Mouse (Mus musculus): ENCODE results near the gene Taf4. TPM values are rescaled to one million over a fixed set of nuclear protein-coding genes. Genes with fewer than 3 reads are reported as not detected.

The Taf4 gene
- polyA plus RNA-seq, 1 experiment from 2014 or later: 5.0 TPM

DNA sequence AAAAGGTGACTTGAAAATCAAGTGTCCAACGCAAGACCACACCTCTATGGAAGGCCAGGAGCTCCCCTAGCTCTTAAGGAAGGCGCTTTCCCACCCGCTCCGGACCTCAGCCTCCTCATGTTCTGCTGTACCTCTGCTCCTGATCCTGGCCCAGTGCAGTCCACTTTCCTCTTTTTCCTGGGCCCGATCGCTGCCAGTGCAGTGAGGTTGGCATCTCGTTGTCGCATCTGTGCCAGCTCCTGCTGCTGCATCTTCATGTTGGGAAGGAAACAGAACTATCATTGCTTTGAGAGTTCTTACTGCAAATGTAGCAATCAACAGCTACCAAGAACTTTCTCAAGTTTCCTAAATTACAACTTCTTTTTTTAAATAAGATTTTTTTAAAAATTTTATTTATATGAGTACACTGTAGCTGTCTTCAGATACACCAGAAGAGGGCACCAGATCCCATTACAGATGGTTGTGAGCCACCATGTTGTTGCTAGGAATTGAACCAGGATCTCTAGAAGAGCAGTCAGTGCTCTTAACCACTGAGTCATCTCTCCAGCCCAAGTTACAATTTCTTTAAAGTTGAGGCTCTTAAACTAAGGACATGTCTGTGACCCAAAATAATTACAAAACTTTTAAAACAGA lies 55.3 kb downstream of the Taf4 start:
- 97% methylated on average over 8 of the region's 8 CpGs for WGBS
- Histone ChIP-seq H3K9ac (replicated peaks) (no peak overlapping the region), H3K4me3 (no peak overlapping the region), H3K4me1 (peaks cover 4% of the 10 kb centered on the region), H3K27me3 (no peaks in the 10 kb centered on the region), H3K4me2 (replicated peaks) (no peak overlapping the region), H3K27ac (replicated peaks) (no peak overlapping the region), H3K9me3 (no peaks in the 10 kb centered on the region), H3K36me3 (peaks cover 98% of the 10 kb centered on the region)
- no peak for ATAC-seq (ENCODE audit: low FRiP score, low read depth)

DNA sequence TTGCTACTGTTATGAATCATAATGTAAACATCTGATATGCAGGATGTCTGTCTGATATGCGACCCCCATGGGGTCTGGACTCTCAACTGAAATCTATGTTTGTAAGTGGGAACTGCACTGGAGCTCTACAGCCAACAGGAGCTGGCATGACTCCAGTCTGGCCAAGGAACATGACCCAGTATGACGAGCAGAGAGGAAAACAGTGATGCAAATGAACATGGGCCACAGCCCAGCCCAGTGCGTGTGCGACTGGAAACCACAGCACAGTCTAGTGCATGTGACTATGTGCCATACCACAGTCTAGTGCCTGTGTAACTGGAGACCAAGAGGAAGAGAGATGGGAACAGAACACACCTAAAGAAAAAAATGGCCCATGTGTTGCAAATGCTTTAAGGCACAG lies 56.4 kb downstream of the Taf4 start:
- no peaks in the 10 kb centered on the region for H3K9me3 ChIP-seq
- no peak overlapping the region for H3K27ac ChIP-seq (replicated peaks)
- no peak overlapping the region for H3K9ac ChIP-seq (replicated peaks)
- H3K36me3 ChIP-seq: peaks cover 94% of the 10 kb centered on the region
- H3K4me3 ChIP-seq: no peak overlapping the region
- no peaks in the 10 kb centered on the region for H3K27me3 ChIP-seq
- WGBS: 93% methylated on average over 4 of the region's 4 CpGs
- H3K4me2 ChIP-seq (replicated peaks): no peak overlapping the region
- ATAC-seq (ENCODE audit: low FRiP score, low read depth): no peak
- H3K4me1 ChIP-seq: peaks cover 4% of the 10 kb centered on the region

DNA sequence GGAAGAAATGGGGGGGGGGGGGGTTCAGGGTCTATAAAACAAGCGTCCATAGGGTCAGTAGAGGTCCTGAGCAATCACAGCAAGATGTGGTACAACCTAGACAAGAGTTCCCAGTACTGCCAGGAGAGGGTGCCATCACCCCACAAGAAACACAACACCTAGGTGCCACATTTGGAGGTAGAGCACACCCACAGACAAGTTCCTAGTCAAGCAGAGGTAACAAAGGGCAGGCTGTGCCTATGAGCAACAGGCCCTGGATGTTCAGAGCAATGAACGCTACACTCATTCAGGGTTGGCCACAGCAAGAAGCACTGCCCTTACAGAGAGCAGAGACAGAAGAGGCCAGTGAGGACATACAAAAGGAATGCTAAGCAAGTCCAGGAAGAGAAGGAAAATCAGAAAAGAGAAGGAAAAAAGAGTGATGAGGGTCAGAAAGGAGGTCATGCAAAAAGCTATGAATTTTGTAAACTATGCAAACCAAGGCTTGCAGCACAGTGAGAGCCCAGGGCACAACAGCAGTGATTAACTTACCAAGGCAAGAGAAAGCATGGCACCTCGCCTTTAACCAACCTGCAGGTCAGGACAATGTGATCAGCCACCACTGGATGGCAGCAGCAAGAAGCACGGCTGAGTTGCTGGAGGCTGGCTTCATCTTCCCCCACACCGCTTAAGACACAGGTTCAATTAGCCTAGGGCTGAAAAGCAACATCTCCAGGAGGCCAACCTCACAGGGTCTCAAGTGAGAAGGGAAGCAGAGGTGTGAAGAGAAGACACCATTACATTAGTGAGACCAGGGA lies 59.4 kb downstream of the Taf4 start:
- 42% methylated on average over 5 of the region's 5 CpGs for WGBS
- H3K9ac ChIP-seq (replicated peaks): no peak overlapping the region
- 0 out of 2 replicates have a peak overlapping the region, but pooled peaks have one; percentile 30 for H3K27ac ChIP-seq (replicated peaks)
- peaks cover 90% of the 10 kb centered on the region for H3K36me3 ChIP-seq
- no peak overlapping the region for H3K4me2 ChIP-seq (replicated peaks)
- H3K27me3 ChIP-seq: no peaks in the 10 kb centered on the region
- no peaks in the 10 kb centered on the region for H3K9me3 ChIP-seq
- peak; percentile 67 for ATAC-seq (ENCODE audit: low FRiP score, low read depth)
- no peak overlapping the region for H3K4me3 ChIP-seq
- peaks cover 16% of the 10 kb centered on the region for H3K4me1 ChIP-seq

DNA sequence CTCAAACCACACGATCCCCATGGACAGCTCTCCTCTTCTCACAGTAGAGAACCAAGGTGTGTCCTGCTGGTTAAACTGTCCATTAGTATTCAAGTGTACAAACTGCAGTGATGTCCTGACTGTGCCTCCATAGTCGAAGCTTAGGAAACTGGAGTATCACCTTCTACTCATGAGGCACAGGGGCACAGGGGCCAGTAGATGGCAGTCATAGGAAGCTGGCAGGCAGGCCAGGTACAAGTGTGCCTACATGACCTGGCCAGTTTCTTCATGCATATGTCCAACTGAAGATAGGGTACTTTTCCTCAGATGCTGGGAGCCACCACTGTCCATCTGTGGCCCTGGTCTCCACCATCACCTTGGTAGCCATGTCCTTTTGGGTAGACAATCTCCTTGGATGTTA lies 62.2 kb downstream of the Taf4 start:
- WGBS: 80% methylated on average over 2 of the region's 2 CpGs
- H3K4me2 ChIP-seq (replicated peaks): no peak overlapping the region
- H3K4me1 ChIP-seq: peaks cover 16% of the 10 kb centered on the region
- H3K27ac ChIP-seq (replicated peaks): no peak overlapping the region
- H3K27me3 ChIP-seq: no peaks in the 10 kb centered on the region
- H3K4me3 ChIP-seq: no peak overlapping the region
- no peaks in the 10 kb centered on the region for H3K9me3 ChIP-seq
- ATAC-seq (ENCODE audit: low FRiP score, low read depth): no peak
- H3K36me3 ChIP-seq: peaks cover 73% of the 10 kb centered on the region
- H3K9ac ChIP-seq (replicated peaks): no peak overlapping the region

DNA sequence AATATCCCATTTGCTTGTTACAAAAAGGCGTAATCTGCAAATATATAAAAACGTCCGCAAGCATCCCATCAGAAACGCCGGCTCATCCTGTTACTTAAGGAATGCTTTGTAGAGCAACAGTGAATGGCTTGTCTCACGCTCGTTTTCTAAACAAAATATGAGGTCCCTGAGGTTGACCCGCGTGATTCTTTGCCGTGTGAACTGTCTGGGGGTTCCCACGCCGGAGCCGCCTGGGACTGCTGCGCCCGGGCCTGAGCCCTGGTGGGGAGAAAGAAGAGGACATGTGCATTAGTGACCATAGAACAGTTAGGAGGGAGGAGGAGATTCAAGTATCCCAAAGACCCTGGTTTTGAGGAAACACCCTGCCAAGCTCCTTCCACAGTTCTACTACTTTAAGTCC lies 63.1 kb downstream of the Taf4 start:
- Histone ChIP-seq H3K27ac (replicated peaks) (peak overlapping the region; percentile 43; the same call in 1 of the 2 replicates), H3K36me3 (peaks cover 65% of the 10 kb centered on the region), H3K9ac (replicated peaks) (no peak overlapping the region), H3K27me3 (no peaks in the 10 kb centered on the region), H3K4me3 (no peak overlapping the region), H3K4me1 (peaks cover 16% of the 10 kb centered on the region), H3K4me2 (replicated peaks) (no peak overlapping the region), H3K9me3 (no peaks in the 10 kb centered on the region)
- WGBS: 63% methylated on average over 15 of the region's 15 CpGs
- peak; percentile 58 for ATAC-seq (ENCODE audit: low FRiP score, low read depth)

DNA sequence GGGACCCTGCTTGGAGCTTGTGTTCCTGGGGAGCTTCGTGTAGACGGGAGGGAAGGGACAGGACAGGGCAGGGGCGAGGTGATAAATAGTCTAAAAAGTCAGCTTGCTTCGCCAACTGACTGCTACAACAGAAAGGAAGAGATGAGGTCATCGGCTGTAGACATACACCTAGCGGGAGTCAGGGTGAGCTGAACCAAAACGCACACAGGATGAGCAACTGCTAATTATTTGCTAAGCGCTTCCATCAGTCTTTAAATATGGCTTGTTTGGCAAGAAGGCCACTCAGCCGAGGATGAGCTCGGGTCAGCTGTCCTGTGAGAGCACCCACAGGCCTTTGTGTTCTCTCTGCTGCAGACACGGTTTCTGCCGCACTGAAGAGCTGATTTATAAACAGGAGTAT lies 63.5 kb downstream of the Taf4 start:
- Histone ChIP-seq H3K36me3 (peaks cover 61% of the 10 kb centered on the region), H3K27ac (replicated peaks) (peak overlapping the region; percentile 43; the same call in 1 of the 2 replicates)
- ATAC-seq (ENCODE audit: low FRiP score, low read depth): 0 out of 2 replicates have a peak, but pooled peaks have one; percentile 25

DNA sequence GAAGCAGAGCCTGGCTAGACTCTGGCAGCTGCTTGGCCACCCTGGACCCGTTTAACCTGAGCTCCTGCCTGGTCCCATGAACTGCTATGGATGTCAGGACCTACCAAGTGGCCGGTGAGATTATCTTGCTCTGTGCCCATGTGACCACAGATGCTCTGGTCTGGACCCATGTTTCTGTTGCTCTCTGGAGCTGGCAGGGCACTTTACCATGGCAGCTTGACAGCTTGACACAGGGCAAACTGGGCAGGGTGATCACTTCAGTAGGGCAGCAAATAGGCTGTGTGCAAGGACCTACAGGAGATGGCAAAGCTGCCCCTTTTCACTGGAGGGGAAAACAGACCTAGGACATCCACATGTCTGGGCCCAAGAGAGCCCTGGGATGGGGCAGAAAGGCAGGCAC lies 79.5 kb downstream of the Taf4 start:
- no peak overlapping the region for H3K4me2 ChIP-seq (replicated peaks)
- 89% methylated on average over 2 of the region's 2 CpGs for WGBS

More for the DNA sequence above, 63.5 kb downstream of the Taf4 start:
- Histone ChIP-seq H3K4me3 (no peak overlapping the region), H3K4me2 (replicated peaks) (no peak overlapping the region), H3K9me3 (no peaks in the 10 kb centered on the region), H3K9ac (replicated peaks) (no peak overlapping the region), H3K4me1 (peaks cover 16% of the 10 kb centered on the region), H3K27me3 (no peaks in the 10 kb centered on the region)
- WGBS: 59% methylated on average over 12 of the region's 12 CpGs

DNA sequence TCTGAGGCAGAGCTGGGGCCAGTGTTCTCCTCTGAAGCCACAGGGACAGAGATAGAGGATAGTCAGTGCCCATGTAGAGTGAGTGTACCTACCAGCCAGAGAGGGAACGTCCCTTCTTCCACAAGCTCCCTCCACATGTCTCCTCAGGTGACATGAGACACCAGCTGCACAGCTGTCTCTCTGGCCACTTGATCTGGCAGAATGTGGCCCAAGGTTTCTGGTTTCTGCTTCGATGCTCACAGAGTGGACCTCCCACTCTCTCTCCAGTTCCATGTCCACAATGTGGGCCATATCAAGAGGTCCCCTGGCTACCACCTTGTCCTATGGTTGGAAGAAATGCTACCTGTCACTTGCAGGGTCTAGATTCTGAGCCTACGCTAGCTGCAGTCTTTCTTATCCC lies 85.4 kb downstream of the Taf4 start:
- ATAC-seq (ENCODE audit: low FRiP score, low read depth): no peak
- Histone ChIP-seq H3K36me3 (peaks cover 5% of the 10 kb centered on the region; the same call in 1 of the 2 replicates), H3K4me2 (replicated peaks) (no peak overlapping the region), H3K27me3 (no peaks in the 10 kb centered on the region), H3K27ac (replicated peaks) (no peak overlapping the region), H3K4me1 (no peaks in the 10 kb centered on the region), H3K4me3 (no peak overlapping the region), H3K9ac (replicated peaks) (no peak overlapping the region), H3K9me3 (no peaks in the 10 kb centered on the region)
- WGBS: 89% methylated on average over 3 of the region's 3 CpGs

More for the DNA sequence above, 79.5 kb downstream of the Taf4 start:
- Histone ChIP-seq H3K9ac (replicated peaks) (no peak overlapping the region), H3K36me3 (no peaks in the 10 kb centered on the region), H3K4me3 (no peak overlapping the region), H3K27me3 (no peaks in the 10 kb centered on the region), H3K27ac (replicated peaks) (no peak overlapping the region), H3K9me3 (no peaks in the 10 kb centered on the region), H3K4me1 (no peaks in the 10 kb centered on the region)
- ATAC-seq (ENCODE audit: low FRiP score, low read depth): no peak

DNA sequence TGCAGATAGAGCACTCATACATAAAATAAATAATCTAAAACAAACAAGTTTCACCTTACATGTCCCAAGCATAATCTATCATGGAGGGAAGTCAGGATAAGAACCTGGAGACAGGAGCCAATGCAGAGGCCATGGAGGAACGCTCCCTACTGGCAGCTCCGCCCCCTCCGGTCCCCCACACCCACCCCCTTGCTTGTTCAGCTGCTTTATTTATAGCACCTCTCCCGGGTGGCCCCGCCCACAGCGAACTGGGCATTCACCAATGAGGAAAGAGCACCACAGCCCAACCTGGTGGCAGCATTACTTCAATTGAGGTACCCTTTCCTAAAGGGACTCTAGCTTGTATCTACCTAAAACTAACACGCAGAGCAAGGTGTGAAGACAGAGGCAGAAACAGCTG lies 91.9 kb downstream of the Taf4 start:
- Histone ChIP-seq H3K27ac (replicated peaks) (no peak overlapping the region), H3K4me3 (no peak overlapping the region), H3K27me3 (no peaks in the 10 kb centered on the region), H3K9ac (replicated peaks) (no peak overlapping the region), H3K4me2 (replicated peaks) (no peak overlapping the region), H3K9me3 (no peaks in the 10 kb centered on the region), H3K4me1 (no peaks in the 10 kb centered on the region), H3K36me3 (peaks cover 5% of the 10 kb centered on the region; the same call in 1 of the 2 replicates)
- WGBS: 42% methylated on average over 7 of the region's 7 CpGs
- no peak for ATAC-seq (ENCODE audit: low FRiP score, low read depth)

DNA sequence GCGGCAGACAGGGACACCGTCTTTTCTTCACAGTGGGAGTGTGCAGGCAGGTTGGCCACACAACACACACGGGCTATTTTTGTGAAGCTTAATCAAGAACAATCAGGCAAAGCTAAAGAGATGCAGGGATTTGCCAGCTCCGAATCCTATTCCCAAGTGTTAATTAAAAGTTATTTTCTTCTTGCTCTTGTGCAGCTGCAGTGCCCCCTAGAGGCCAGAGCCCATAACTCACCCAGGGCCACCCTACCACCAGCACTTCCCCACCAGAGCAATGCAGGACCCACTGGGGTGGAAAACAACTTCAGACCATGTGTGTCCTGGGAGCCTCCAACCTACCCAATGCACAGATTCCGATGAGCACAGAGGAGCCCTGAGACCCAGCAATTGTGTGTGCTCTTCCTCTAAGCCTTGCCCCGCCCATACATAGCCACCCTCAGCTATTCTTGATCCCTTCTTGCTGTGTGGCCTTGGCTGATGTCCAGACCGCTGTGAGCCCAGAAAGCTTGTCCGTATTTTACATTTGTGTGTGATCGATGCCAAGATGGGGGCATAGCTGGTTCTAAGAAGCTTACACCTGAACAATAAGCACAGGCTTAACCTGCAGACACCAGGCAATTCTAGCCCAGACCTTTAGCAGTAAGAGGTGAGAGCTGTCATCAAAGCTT lies 98.8 kb downstream of the Taf4 start:
- peaks cover 5% of the 10 kb centered on the region; the same call in 1 of the 2 replicates for H3K27me3 ChIP-seq
- no peak overlapping the region for H3K4me3 ChIP-seq
- no peak for ATAC-seq (ENCODE audit: low FRiP score, low read depth)
- H3K27ac ChIP-seq (replicated peaks): no peak overlapping the region
- H3K9ac ChIP-seq (replicated peaks): no peak overlapping the region
- H3K36me3 ChIP-seq: no peaks in the 10 kb centered on the region
- H3K4me1 ChIP-seq: no peaks in the 10 kb centered on the region
- no peaks in the 10 kb centered on the region for H3K9me3 ChIP-seq
- H3K4me2 ChIP-seq (replicated peaks): no peak overlapping the region
- 69% methylated on average over 9 of the region's 9 CpGs for WGBS

DNA sequence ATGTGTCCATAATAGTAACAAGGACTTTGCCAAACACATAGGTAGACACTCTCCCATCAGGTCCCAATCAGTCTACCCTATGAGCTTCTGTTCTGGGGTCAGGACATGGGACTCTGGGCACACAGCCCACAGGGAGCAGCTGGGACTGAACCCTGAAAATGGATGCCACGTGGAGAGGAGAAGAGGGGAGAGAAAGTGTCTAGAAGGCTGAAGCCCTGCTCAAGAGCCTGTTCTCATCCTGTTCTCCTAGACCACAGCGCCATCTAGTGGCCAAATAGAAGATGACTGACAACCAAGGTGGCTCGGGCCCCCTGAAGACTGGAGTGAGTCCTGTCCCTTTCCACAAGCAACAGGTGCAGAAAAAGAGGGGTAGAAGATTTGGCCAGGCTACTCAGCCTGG lies 101.3 kb downstream of the Taf4 start:
- Histone ChIP-seq H3K36me3 (no peaks in the 10 kb centered on the region), H3K9me3 (no peaks in the 10 kb centered on the region), H3K27me3 (peaks cover 5% of the 10 kb centered on the region; the same call in 1 of the 2 replicates), H3K4me2 (replicated peaks) (no peak overlapping the region), H3K4me1 (no peaks in the 10 kb centered on the region), H3K4me3 (no peak overlapping the region), H3K27ac (replicated peaks) (no peak overlapping the region), H3K9ac (replicated peaks) (no peak overlapping the region)
- 3% methylated on average over 3 of the region's 3 CpGs for WGBS
- peak; percentile 64 for ATAC-seq (ENCODE audit: low FRiP score, low read depth)

DNA sequence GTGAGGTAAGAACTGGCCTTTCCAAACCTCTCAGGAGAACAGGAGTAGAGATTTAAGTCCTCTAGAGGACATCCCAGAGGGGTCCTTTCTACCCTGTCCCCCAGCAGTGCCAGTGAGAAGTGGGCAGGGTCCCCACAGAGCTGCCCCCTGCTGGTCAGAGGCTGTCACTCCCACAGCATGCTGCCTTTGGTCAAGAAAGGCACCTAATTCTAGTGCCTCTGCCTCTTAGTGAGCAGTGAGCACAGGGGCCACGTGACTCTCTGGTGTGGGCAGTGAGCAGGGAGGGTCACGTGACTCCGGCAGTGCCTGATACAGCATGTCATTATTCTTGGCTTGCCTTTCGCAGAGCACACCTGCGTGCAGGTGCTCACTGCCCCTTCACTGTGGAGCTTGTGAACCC lies 103.1 kb downstream of the Taf4 start:
- no peak overlapping the region for H3K9ac ChIP-seq (replicated peaks)
- no peaks in the 10 kb centered on the region for H3K36me3 ChIP-seq
- no peaks in the 10 kb centered on the region for H3K9me3 ChIP-seq
- no peak for ATAC-seq (ENCODE audit: low FRiP score, low read depth)
- no peak overlapping the region for H3K4me3 ChIP-seq
- WGBS: 56% methylated on average over 5 of the region's 5 CpGs
- no peak overlapping the region for H3K4me2 ChIP-seq (replicated peaks)
- no peak overlapping the region for H3K27ac ChIP-seq (replicated peaks)
- peaks cover 7% of the 10 kb centered on the region for H3K4me1 ChIP-seq
- H3K27me3 ChIP-seq: peaks cover 5% of the 10 kb centered on the region; the same call in 1 of the 2 replicates
